Mouse (Mus musculus) adrenal gland, postnatal 25 days (tissue): ENCODE results near the gene Ccdc22. TPM values are rescaled to one million over a fixed set of nuclear protein-coding genes. Genes with fewer than 3 reads are reported as not detected.

Experiments
- DNase-seq: peaks from one replicate; pipeline ENCODE4 v3.0.0; 2021; ENCODE audit warnings: mixed read lengths
- total RNA-seq: library from RNA; stranded (reverse); gene quantifications from 2 replicates; pipeline ENCODE4 v1.2.3, GENCODE M21; 2021

Ccdc22 gene
- total RNA-seq, 1 experiment from 2014 or later = 30.3 TPM

DNA sequence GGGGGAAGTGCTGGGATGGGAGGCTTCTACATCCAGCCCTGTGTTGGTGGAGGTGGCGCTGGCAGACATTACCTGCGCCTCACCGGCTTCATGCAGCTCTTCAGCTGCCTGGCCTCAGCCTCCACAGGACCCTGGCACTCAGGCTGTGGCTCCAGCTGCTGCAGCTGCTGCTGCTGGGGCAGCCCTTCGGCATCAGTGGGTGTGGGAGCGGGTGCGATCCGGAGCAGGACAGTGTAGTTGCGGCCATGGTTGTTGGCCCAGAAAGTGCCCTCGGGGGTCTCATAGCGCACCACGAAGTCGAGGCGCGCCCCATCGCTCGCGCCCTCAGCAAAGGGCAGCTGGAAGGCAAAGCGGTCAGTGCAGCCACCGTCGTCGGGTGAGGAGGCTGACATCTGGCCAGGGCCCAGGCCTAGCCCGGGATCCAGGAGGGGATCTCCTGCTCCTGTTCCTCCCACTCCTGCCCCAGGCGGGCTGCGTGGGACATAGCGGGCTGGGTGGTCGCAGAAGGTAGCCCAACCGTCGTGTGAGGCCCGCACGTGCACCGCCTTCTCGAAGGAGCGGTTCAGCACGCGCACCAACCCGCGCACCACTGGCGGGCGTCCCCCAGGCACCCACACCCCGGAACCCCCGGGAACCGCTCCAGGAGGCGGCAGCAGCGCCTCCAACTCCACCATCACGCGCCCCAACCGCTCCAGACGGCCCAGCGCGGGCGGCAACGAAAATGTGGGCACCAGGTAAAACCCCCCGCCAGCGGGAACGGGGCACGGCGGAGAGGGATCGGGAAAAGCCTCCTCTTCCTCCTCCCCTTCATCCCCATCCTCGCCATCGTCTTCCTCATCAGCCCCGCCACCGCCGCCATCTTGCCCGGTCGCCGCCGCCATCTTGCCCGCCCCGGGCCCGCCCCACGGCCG, 31.9 kb downstream of the Ccdc22 start, which contains the start of gene Foxp3:
Gene Foxp3, plus strand, starts transcription at position 469 of the 911 bp plus-strand sequence.
- peak; percentile 58 for DNase-seq

DNA sequence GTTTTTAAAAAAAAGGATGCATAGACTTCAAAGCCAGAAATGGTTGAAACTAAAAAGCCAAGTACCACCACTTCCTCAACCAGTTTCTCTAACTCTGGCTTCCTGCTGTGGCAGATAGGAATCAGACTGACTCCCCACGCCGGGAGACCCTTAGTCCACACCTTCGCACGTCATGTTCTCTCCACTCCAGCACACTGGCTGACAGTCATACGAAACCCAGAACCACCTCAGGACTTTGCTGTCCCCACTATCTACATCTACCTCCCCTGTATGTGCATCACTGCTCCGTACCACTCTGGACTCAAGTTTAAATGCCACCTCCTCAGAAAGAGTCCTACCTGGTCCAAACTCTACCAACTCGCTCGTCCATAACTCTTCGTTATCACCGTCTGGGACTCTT, 32.9 kb downstream of the Ccdc22 start:
- no peak for DNase-seq

DNA sequence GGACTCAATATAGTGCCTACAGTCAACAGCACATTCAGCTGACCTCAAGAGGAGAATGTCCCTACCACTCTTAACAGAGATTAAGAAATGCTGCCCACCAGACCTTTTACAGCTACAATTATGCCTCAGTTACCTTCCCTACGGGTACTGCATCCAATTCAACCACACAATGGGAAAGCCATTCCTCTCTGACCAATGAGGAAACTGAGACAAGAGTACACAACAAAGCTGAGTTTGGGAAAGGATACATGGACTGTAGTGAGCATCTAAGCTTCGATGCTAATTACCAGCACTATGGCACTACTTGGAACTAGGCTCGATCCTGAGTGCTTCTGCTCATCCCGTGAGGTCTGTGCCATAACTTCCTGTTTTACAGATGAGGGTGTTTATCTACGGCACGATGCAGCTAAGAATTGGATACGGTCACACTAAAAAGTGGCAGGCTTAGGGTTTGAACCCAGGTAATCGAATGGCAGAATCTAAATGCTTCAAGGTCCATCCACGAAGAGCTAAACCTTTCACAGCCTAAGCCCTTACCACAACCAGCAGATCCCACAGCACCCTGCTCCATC, 33.7 kb downstream of the Ccdc22 start:
- DNase-seq = no peak

DNA sequence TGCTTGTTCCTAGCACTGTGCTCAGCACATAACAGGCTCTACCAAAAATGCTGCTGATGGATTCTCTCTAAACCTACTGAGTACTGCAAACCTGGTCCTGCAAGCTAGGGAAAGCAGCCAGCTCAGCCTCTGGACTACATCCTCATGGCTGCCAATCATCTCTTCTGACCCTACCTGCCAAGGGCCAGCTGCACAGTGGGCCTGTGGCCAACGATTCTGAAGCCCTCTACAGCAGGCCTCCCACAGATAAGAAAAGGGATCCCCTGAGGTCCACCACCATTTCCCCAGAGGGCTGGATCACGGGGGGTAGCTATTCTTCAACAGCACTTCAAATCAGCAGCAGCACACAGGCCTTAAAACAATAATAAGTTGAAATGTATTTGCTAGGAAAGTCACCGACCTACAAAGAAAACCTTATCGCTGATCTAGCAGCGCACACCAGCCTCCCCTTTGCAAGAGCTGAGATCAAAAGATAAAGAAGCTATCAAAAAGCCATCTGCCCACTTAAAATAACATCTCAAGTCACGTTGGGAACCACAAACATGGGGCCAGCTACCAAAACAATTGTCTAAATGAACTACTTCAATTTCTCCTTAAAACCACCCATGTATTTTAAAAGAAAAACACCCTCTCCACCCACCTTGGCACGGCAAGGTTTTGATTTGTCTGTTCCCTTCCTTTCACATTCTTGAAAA, 34.7 kb downstream of the Ccdc22 start:
- no peak for DNase-seq

DNA sequence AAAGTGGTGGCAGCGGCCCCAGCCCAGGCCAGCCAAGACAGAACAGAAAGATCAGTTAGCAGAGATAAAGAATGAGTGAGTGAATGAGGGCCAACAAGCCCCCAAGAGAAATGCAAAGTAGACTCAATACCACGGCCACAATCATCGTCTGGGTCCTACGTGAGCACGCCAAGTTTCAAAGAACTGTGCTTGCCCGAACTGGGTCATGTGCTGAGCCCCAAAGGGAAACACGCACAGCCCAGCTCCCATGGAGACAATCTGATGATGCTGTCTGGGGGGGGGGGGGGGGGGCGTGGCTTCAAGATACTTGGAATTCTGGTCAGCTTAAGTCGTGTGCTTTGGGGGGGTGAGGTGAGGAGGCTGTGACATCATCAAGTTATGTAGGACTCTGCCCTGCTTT, 37.8 kb downstream of the Ccdc22 start:
- DNase-seq = no peak

DNA sequence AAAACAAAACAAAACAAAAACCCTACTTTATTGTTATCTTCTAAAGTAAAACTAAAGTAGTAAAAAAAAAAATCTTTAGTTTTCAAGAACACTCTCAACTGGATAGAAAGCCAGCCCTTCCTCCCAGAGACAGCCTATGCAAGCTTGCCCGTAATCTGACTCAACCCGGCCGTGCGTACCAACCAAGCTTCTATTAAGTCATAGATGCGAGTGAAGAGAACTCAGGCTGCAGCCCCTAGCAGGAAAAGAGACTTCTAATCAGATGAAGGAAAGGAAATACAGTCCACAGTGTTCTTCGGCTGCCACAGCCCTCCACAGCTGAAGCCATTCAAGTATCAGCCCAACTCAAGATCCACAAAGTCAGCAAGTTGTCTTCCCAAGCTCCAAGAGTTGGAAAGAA, 39.0 kb downstream of the Ccdc22 start:
- no peak for DNase-seq

DNA sequence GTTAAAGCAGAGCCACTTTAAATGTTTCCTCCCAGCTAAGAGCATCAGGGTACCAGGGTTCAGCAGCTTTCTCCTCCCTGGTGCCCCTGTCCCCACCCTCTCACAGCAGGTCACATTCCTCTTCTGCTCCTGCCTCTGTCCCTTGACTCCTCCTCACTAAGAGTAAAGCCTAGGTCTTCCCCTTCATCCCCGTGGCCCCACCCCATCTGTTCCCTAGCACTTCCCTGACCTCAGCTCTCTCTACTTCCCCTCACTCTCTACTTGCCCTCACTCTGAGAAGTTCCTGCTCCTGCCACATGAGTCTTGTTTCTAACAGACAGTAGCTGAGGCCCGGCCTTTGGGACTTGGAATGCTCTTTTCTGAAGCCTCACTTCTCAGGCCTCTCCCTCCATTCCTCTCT, 42.2 kb downstream of the Ccdc22 start:
- DNase-seq = no peak

DNA sequence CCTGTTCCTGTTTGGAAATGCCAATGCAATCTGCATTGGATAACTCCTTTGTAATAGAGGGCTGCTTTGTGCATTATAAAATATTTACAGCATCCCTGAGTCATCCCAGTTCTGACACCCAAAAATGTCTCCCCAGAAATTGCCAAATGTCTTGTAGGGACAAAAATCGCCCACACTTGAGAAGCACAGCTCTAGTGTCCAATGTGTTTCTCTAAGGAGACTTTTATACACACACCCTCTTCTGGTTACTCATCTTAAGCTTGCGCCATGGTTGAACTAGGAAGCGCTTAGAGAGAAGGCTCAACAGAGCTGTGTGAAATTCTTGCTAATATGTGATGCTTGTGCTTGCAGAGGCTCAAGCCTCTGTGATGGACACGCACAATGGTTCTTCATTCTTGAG, 51.8 kb downstream of the Ccdc22 start:
- no peak for DNase-seq

Other genes starting within 250 kb of the Ccdc22 start
- gene Usp27x, start 229.7 kb downstream of the Ccdc22 start, total RNA-seq = 20.9 and 26.4 TPM in 2 replicates
- not detected in 2 replicates for gene Foxp3, start 31.9 kb downstream of the Ccdc22 start, total RNA-seq
- gene Ppp1r3f, start 31.2 kb downstream of the Ccdc22 start, total RNA-seq = 4.2 and 4.6 TPM in 2 replicates
- gene Cacna1f, start 1.6 kb upstream of the Ccdc22 start, total RNA-seq = not detected in 2 replicates
- 28.5 and 34.6 TPM in 2 replicates for gene Syp, start 33.0 kb upstream of the Ccdc22 start, total RNA-seq
- gene Prickle3, start 51.7 kb upstream of the Ccdc22 start, total RNA-seq = 17.9 and 20.0 TPM in 2 replicates
- 62.4 and 70.9 TPM in 2 replicates for gene Plp2, start 65.9 kb upstream of the Ccdc22 start, total RNA-seq
- gene Magix, start 75.7 kb upstream of the Ccdc22 start, total RNA-seq = 0.52 and 0.86 TPM in 2 replicates
- 50.4 and 54.9 TPM in 2 replicates for gene Gpkow, start 91.6 kb upstream of the Ccdc22 start, total RNA-seq
- gene Wdr45, start 108.8 kb upstream of the Ccdc22 start, total RNA-seq = 79.0 and 80.8 TPM in 2 replicates
- not detected in 2 replicates for gene Gm45208, start 116.7 kb upstream of the Ccdc22 start, total RNA-seq
- 8.4 and 11.0 TPM in 2 replicates for gene Praf2, start 122.9 kb upstream of the Ccdc22 start, total RNA-seq
- 4.4 and 6.0 TPM in 2 replicates for gene Ccdc120, start 145.4 kb upstream of the Ccdc22 start, total RNA-seq
- 40.7 and 45.0 TPM in 2 replicates for gene Tfe3, start 157.0 kb upstream of the Ccdc22 start, total RNA-seq
- gene Gripap1, start 184.2 kb upstream of the Ccdc22 start, total RNA-seq = 61.2 and 64.9 TPM in 2 replicates
- 1.0 and 1.2 TPM in 2 replicates for gene Kcnd1, start 216.8 kb upstream of the Ccdc22 start, total RNA-seq
- 74.6 and 83.3 TPM in 2 replicates for gene Otud5, start 235.8 kb upstream of the Ccdc22 start, total RNA-seq